Mouse (Mus musculus) layer of hippocampus, adult 18-20 months (tissue): Measurements from ENCODE around the gene Pidd1. TPM values are rescaled to one million over a fixed set of nuclear protein-coding genes. Genes with fewer than 3 reads are reported as not detected.

ENCODE experiments used
- total RNA-seq, 2 experiments: library from RNA; stranded (reverse); gene quantifications; 2 replicates each; pipeline ENCODE4 v1.2.3; 2021

Gene Pidd1
- total RNA-seq, 2 experiments from 2014 or later = 0.69 to 1.1 TPM

Other genes with a start within 250 kb of the Pidd1 start
- gene Lrrc56, start 249.9 kb downstream of the Pidd1 start, total RNA-seq = 1 to 10 TPM; 4.3 to 4.5 TPM
- not detected for gene Lmntd2, start 229.9 kb downstream of the Pidd1 start, total RNA-seq
- 1 to 10 TPM in 1 of 2 experiments, under 1 TPM in 1; 0.71 to 1.5 TPM for gene Rassf7, start 228.2 kb downstream of the Pidd1 start, total RNA-seq
- 10 to 100 TPM; 76.9 to 78.8 TPM for gene Phrf1, start 215.2 kb downstream of the Pidd1 start, total RNA-seq
- 1 to 10 TPM in 1 of 2 experiments, under 1 TPM in 1; 0.46 to 1.2 TPM for gene Irf7, start 177.5 kb downstream of the Pidd1 start, total RNA-seq
- gene Cdhr5, start 167.2 kb downstream of the Pidd1 start, total RNA-seq = not detected
- not detected for gene Sct, start 164.9 kb downstream of the Pidd1 start, total RNA-seq
- gene Drd4, start 152.0 kb downstream of the Pidd1 start, total RNA-seq = not detected
- 10 to 100 TPM; 66.3 to 79.6 TPM for gene Deaf1, start 116.3 kb downstream of the Pidd1 start, total RNA-seq
- 10 to 100 TPM; 29.2 to 30.5 TPM for gene Tmem80, start 116.3 kb downstream of the Pidd1 start, total RNA-seq
- 1 to 10 TPM; 5.0 to 9.0 TPM for gene Eps8l2, start 105.1 kb downstream of the Pidd1 start, total RNA-seq
- 100 to 1,000 TPM; 122 to 125 TPM for gene Taldo1, start 51.8 kb downstream of the Pidd1 start, total RNA-seq
- gene Gatd1, start 29.9 kb downstream of the Pidd1 start, total RNA-seq = 10 to 100 TPM; 37.7 to 39.9 TPM
- 100 to 1,000 TPM; 265 to 270 TPM for gene Cend1, start 14.5 kb downstream of the Pidd1 start, total RNA-seq
- 100 to 1,000 TPM; 319 to 320 TPM for gene Slc25a22, start 6.1 kb downstream of the Pidd1 start, total RNA-seq
- gene Rplp2, start 3.3 kb upstream of the Pidd1 start, total RNA-seq = 100 to 1,000 TPM; 557 to 573 TPM
- gene Pnpla2, start 11.2 kb upstream of the Pidd1 start, total RNA-seq = 10 to 100 TPM; 29.9 to 35.6 TPM
- 1 to 10 TPM; 3.3 TPM for gene Cracr2b, start 17.1 kb upstream of the Pidd1 start, total RNA-seq
- gene Cd151, start 23.4 kb upstream of the Pidd1 start, total RNA-seq = 10 to 100 TPM; 24.2 to 26.0 TPM
- gene Polr2l, start 31.1 kb upstream of the Pidd1 start, total RNA-seq = 10 to 100 TPM; 39.2 to 42.8 TPM
- 10 to 100 TPM; 11.3 to 11.7 TPM for gene Tspan4, start 31.2 kb upstream of the Pidd1 start, total RNA-seq
- 10 to 100 TPM; 72.6 to 76.2 TPM for gene Chid1, start 95.8 kb upstream of the Pidd1 start, total RNA-seq
- gene Ap2a2, start 118.1 kb upstream of the Pidd1 start, total RNA-seq = 100 to 1,000 TPM; 233 to 238 TPM
- not detected for gene Muc6, start 211.3 kb upstream of the Pidd1 start, total RNA-seq
- not detected for gene Muc2, start 246.3 kb upstream of the Pidd1 start, total RNA-seq